Mouse (Mus musculus): ENCODE data around the gene Suclg2. TPM values are rescaled to one million over a fixed set of nuclear protein-coding genes. Genes with fewer than 3 reads are reported as not detected.

Suclg2 gene
- polyA plus RNA-seq (2014; fragmentation: Nextera tagmentation; extraction: Ambion mirVana) = 76.0 and 78.5 TPM in 2 replicates

- H3K36me3 ChIP-seq (ENCODE audit: insufficient read depth) = no peaks in the 10 kb centered on the region
- 0 out of 2 replicates have a peak, but pooled peaks have one; percentile 14 for TF ChIP-seq CTCF (IDR thresholded peaks at IDR 0.05; ENCODE audit: low read depth)
- H3K4me3 ChIP-seq (ENCODE audit: low read depth, low read length) = peak within 1 kb of the TSS; percentile 86
- peak within 1 kb of the TSS; percentile 84 for H3K4me2 ChIP-seq
- DNase-seq (peak; percentile 85), ATAC-seq (ENCODE audit: insufficient read depth) (peak; percentile 93)
- under 1% methylated on average over 69 of the region's 74 CpGs for WGBS
- no peaks in the 10 kb centered on the region for H3K27me3 ChIP-seq (ENCODE audit: insufficient read depth, low read length)
- H3K9me3 ChIP-seq (ENCODE audit: low read depth, low read length) = no peaks in the 10 kb centered on the region
- H3K9ac ChIP-seq = peak within 1 kb of the TSS; percentile 93
- H3K27ac ChIP-seq (ENCODE audit: low read depth) = peak within 1 kb of the TSS; percentile 80; the same call in 1 of the 2 replicates
- H3K4me1 ChIP-seq (ENCODE audit: insufficient read depth) = no peaks in the 10 kb centered on the region
These were observed at the start of gene Suclg2 for GRCm38 (mm10) chr6:95718031-95718968. TSS of gene Suclg2 (minus strand) at chr6:95718800.

DNA sequence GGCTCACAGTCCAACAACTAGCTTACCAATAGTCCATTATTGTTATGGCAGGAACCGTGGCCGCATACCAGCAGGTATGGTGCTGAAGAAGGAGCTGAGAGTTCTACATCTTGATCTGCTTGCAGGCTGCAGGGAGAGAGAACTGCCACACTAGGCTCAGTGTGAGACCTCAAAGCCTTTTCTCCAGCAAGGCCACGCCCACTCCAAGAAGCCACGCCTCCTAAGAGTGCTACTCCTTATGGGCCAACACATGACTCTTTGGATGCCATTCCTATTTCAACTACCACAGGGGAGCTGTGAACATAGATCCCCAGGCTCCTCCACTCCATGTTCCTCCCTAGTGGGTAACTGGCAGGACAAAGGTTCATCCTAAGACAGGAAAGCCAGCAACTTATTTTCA is 48.0 kb upstream of the Suclg2 start:
- H3K4me3 ChIP-seq (ENCODE audit: low read depth, low read length) = no peak overlapping the region
- 74% methylated on average over 4 of the region's 4 CpGs for WGBS
- H3K9ac ChIP-seq = no peak overlapping the region
- TF ChIP-seq CTCF (IDR thresholded peaks at IDR 0.05; ENCODE audit: low read depth) = no peak
- no peaks in the 10 kb centered on the region for H3K9me3 ChIP-seq (ENCODE audit: low read depth, low read length)
- no peak overlapping the region for H3K27ac ChIP-seq (ENCODE audit: low read depth)
- H3K4me1 ChIP-seq (ENCODE audit: insufficient read depth) = no peaks in the 10 kb centered on the region
- ATAC-seq (ENCODE audit: insufficient read depth) = no peak
- DNase-seq = no peak
- no peaks in the 10 kb centered on the region for H3K27me3 ChIP-seq (ENCODE audit: insufficient read depth, low read length)
- H3K36me3 ChIP-seq (ENCODE audit: insufficient read depth) = no peaks in the 10 kb centered on the region
- no peak overlapping the region for H3K4me2 ChIP-seq

DNA sequence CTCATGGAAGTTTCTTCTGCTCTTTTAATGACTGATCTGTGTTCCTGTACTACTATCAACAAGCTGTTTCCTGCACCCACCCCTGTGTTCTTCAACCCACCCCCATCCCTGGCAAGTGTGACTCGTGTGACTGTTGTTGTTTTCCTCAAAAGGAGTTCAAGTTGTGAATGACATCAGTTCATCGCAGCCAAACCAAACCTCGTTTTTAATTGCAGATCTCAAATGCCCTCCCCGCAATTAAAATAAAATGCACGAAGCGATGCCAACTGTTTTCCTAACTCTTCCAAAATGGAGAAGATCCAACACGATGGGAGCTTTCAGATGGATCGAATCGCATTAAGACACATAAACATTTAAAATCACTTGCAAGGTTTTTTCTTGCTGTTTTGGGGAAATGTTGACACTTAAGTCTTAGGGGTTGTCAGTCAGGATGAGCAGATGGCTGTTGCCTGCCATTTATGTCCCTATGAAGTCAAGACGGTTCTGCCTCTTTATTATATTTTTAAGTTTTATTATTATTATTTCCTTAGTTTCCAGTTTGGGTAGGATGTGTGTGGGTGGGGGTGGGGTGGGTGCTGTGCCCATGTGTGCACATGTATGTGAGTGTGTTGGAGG is 41.1 kb upstream of the Suclg2 start:
- DNase-seq (no peak), ATAC-seq (ENCODE audit: insufficient read depth) (no peak)
- TF ChIP-seq CTCF (IDR thresholded peaks at IDR 0.05; ENCODE audit: low read depth) = no peak
- Histone ChIP-seq H3K27ac (ENCODE audit: low read depth) (no peak overlapping the region), H3K4me2 (no peak overlapping the region), H3K4me3 (ENCODE audit: low read depth, low read length) (no peak overlapping the region), H3K4me1 (ENCODE audit: insufficient read depth) (no peaks in the 10 kb centered on the region), H3K9me3 (ENCODE audit: low read depth, low read length) (no peaks in the 10 kb centered on the region), H3K27me3 (ENCODE audit: insufficient read depth, low read length) (no peaks in the 10 kb centered on the region), H3K36me3 (ENCODE audit: insufficient read depth) (no peaks in the 10 kb centered on the region), H3K9ac (no peak overlapping the region)
- WGBS = 77% methylated on average over 10 of the region's 10 CpGs

- H3K4me2 ChIP-seq = no peak overlapping the region
- no peak overlapping the region for H3K9ac ChIP-seq
- TF ChIP-seq CTCF (IDR thresholded peaks at IDR 0.05; ENCODE audit: low read depth) = no peak
- H3K4me1 ChIP-seq (ENCODE audit: insufficient read depth) = no peaks in the 10 kb centered on the region
- DNase-seq (peak; percentile 70), ATAC-seq (ENCODE audit: insufficient read depth) (0 out of 2 replicates have a peak, but pooled peaks have one; percentile 24)
- H3K36me3 ChIP-seq (ENCODE audit: insufficient read depth) = no peaks in the 10 kb centered on the region
- no peaks in the 10 kb centered on the region for H3K27me3 ChIP-seq (ENCODE audit: insufficient read depth, low read length)
- H3K9me3 ChIP-seq (ENCODE audit: low read depth, low read length) = no peaks in the 10 kb centered on the region
- H3K4me3 ChIP-seq (ENCODE audit: low read depth, low read length) = no peak overlapping the region
- WGBS = 67% methylated on average over 4 of the region's 4 CpGs
- H3K27ac ChIP-seq (ENCODE audit: low read depth) = no peak overlapping the region
These were observed 23.8 kb upstream of the Suclg2 start for GRCm38 (mm10) chr6:95742378-95742777.

DNA sequence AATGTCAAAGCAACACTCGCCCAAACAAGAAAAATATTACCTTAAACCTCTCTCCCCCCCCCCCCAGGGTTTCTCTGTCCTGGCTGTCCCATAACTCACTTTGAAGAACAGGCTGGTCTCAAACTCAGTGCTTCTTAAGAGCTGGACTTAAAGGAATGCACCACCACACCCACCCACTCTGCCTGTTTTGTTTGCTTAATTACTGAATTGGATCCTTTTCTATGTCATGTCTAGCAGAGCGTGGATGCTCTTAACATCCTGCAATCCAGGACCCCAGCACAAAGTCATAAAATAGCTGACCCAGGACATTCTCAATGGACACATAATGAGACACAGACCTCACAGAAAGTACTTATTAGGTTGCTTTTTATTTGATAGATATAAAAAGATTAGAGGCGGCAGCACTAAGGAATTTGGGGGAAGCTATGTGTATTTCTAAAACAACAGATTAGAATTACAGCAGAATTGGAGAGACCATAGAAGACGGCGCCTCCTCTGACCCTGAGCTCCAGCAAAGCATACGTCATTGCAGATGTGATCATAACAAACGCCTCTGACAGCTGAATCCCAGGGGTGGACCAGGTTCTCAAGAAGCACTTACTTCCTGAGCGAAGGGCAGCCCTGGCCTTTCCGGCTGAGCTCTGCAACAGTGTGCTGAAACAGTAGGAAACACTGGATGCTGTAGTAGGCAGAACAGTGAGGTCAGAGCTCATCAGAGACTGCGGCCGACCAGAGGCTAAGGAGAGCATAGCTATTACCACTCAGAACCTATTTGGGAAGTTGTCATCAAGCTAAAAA is 13.2 kb upstream of the Suclg2 start:
- Histone ChIP-seq H3K4me1 (ENCODE audit: insufficient read depth) (no peaks in the 10 kb centered on the region), H3K4me2 (no peak overlapping the region), H3K27me3 (ENCODE audit: insufficient read depth, low read length) (no peaks in the 10 kb centered on the region), H3K36me3 (ENCODE audit: insufficient read depth) (no peaks in the 10 kb centered on the region), H3K27ac (ENCODE audit: low read depth) (no peak overlapping the region), H3K9ac (no peak overlapping the region), H3K9me3 (ENCODE audit: low read depth, low read length) (no peaks in the 10 kb centered on the region), H3K4me3 (ENCODE audit: low read depth, low read length) (no peak overlapping the region)
- 37% methylated on average over 11 of the region's 11 CpGs for WGBS
- DNase-seq (peak; percentile 45), ATAC-seq (ENCODE audit: insufficient read depth) (peak; percentile 78)
- TF ChIP-seq CTCF (IDR thresholded peaks at IDR 0.05; ENCODE audit: low read depth) = no peak

- no peak for TF ChIP-seq CTCF (IDR thresholded peaks at IDR 0.05; ENCODE audit: low read depth)
- H3K4me2 ChIP-seq = no peak overlapping the region
- no peaks in the 10 kb centered on the region for H3K36me3 ChIP-seq (ENCODE audit: insufficient read depth)
- ATAC-seq (ENCODE audit: insufficient read depth) (no peak), DNase-seq (no peak)
- no peaks in the 10 kb centered on the region for H3K9me3 ChIP-seq (ENCODE audit: low read depth, low read length)
- H3K4me3 ChIP-seq (ENCODE audit: low read depth, low read length) = no peak overlapping the region
- no peak overlapping the region for H3K27ac ChIP-seq (ENCODE audit: low read depth)
- no peak overlapping the region for H3K9ac ChIP-seq
- H3K27me3 ChIP-seq (ENCODE audit: insufficient read depth, low read length) = no peaks in the 10 kb centered on the region
- H3K4me1 ChIP-seq (ENCODE audit: insufficient read depth) = no peaks in the 10 kb centered on the region
- 73% methylated on average over 5 of the region's 5 CpGs for WGBS
These were observed 10.8 kb upstream of the Suclg2 start for GRCm38 (mm10) chr6:95729399-95729798.
